Mouse (Mus musculus): ENCODE data around the gene Mmp20.

The Mmp20 gene

GRCm38 (mm10) chr9:7627931-7628330 is at the start of gene Mmp20:
Mmp20 (plus strand) TSS chr9:7628231.
- in situ Hi-C loops (cut with MboI; ENCODE audit: unreplicated experiment in 2 of 2): loop anchor here in 1 of 2 experiments (10.0 to 25.0 kb wide), 2 partner anchors 577 to 1734 kb away; no protein-coding TSS in a partner anchor

- in situ Hi-C loops (cut with MboI; ENCODE audit: unreplicated experiment in 2 of 2): loop anchor here (5.0 to 10.0 kb wide), 5 partner anchors 33 to 338 kb away; partner anchors contain the start of genes Mmp10 (in 1 of the 2) and Mmp8 (in 1 of the 2)
These were observed 38.0 kb upstream of the Mmp20 start for GRCm38 (mm10) chr9:7590063-7590462.

- in situ Hi-C loops (cut with MboI; ENCODE audit: unreplicated experiment in 2 of 2): loop anchor here (5.0 to 10.0 kb wide), 5 partner anchors 36 to 341 kb away; partner anchors contain the start of genes Mmp10 (in 1 of the 2) and Mmp8 (in 1 of the 2)
These were observed 34.7 kb upstream of the Mmp20 start for GRCm38 (mm10) chr9:7593272-7593812.

- in situ Hi-C loops (cut with MboI; ENCODE audit: unreplicated experiment in 2 of 2): loop anchor here (5.0 to 10.0 kb wide), 8 partner anchors 38 to 378 kb away; partner anchors contain the start of genes Mmp10 (in 1 of the 2) and Mmp8 (in 1 of the 2)
These were observed 33.1 kb upstream of the Mmp20 start for GRCm38 (mm10) chr9:7594816-7595540.

- in situ Hi-C loops (cut with MboI; ENCODE audit: unreplicated experiment in 2 of 2): loop anchor here (5.0 to 25.0 kb wide), 10 partner anchors 104 to 1362 kb away; no protein-coding TSS in a partner anchor
These were observed 24.9 kb upstream of the Mmp20 start for GRCm38 (mm10) chr9:7602982-7603742.

GRCm38 (mm10) chr9:7604005-7604404 is 24.0 kb upstream of the Mmp20 start:
- in situ Hi-C loops (cut with MboI; ENCODE audit: unreplicated experiment in 2 of 2): loop anchor here (5.0 to 25.0 kb wide), 10 partner anchors 103 to 1361 kb away; no protein-coding TSS in a partner anchor

- in situ Hi-C loops (cut with MboI; ENCODE audit: unreplicated experiment in 2 of 2): loop anchor here (10.0 to 25.0 kb wide), 4 partner anchors 609 to 1359 kb away; no protein-coding TSS in a partner anchor
These were observed 22.4 kb upstream of the Mmp20 start for GRCm38 (mm10) chr9:7605638-7606037.

- in situ Hi-C loops (cut with MboI; ENCODE audit: unreplicated experiment in 2 of 2): loop anchor here (10.0 to 25.0 kb wide), 2 partner anchors 582 to 965 kb away; no protein-coding TSS in a partner anchor
These were observed 5.4 kb upstream of the Mmp20 start for GRCm38 (mm10) chr9:7622582-7622981.

GRCm38 (mm10) chr9:7633936-7634335 is 5.9 kb downstream of the Mmp20 start:
- in situ Hi-C loops (cut with MboI; ENCODE audit: unreplicated experiment in 2 of 2): loop anchor here in 1 of 2 experiments (25.0 kb wide), 1 partner anchor 1728 kb away; no protein-coding TSS in a partner anchor

- in situ Hi-C loops (cut with MboI; ENCODE audit: unreplicated experiment in 2 of 2): loop anchor here in 1 of 2 experiments (25.0 kb wide), 1 partner anchor 1714 kb away; no protein-coding TSS in a partner anchor
These were observed 19.9 kb downstream of the Mmp20 start for GRCm38 (mm10) chr9:7647901-7648300.

- in situ Hi-C loops (cut with MboI; ENCODE audit: unreplicated experiment in 2 of 2): no loop called here
These were observed 22.6 kb downstream of the Mmp20 start for GRCm38 (mm10) chr9:7650397-7651180.

- in situ Hi-C loops (cut with MboI; ENCODE audit: unreplicated experiment in 2 of 2): no loop called here
These were observed 24.5 kb downstream of the Mmp20 start for GRCm38 (mm10) chr9:7652351-7653085.

- in situ Hi-C loops (cut with MboI; ENCODE audit: unreplicated experiment in 2 of 2): no loop called here
These were observed 29.9 kb downstream of the Mmp20 start for GRCm38 (mm10) chr9:7657946-7658345.

GRCm38 (mm10) chr9:7659469-7660020 is 31.5 kb downstream of the Mmp20 start:
- in situ Hi-C loops (cut with MboI; ENCODE audit: unreplicated experiment in 2 of 2): no loop called here

- in situ Hi-C loops (cut with MboI; ENCODE audit: unreplicated experiment in 2 of 2): no loop called here
These were observed 33.3 kb downstream of the Mmp20 start for GRCm38 (mm10) chr9:7661371-7661770.

- in situ Hi-C loops (cut with MboI; ENCODE audit: unreplicated experiment in 2 of 2): no loop called here
These were observed 41.6 kb downstream of the Mmp20 start for GRCm38 (mm10) chr9:7669674-7670073.

- in situ Hi-C loops (cut with MboI; ENCODE audit: unreplicated experiment in 2 of 2): no loop called here
These were observed 45.0 kb downstream of the Mmp20 start for GRCm38 (mm10) chr9:7672985-7673384.

- in situ Hi-C loops (cut with MboI; ENCODE audit: unreplicated experiment in 2 of 2): no loop called here
These were observed 50.3 kb downstream of the Mmp20 start for GRCm38 (mm10) chr9:7678154-7678837.
